Mouse (Mus musculus) c-Kit-positive CD71-positive TER-119-negative erythroid progenitor cells, embryonic 14.5 days (primary cell): Measurements from ENCODE around the gene Bcl2l2.

Experiments
- DNase-seq: peaks from one replicate; pipeline ENCODE4 v3.0.0-alpha.2; 2013; ENCODE audit warnings: low read depth

Bcl2l2 gene

GRCm38 (mm10) chr14:54883154-54884021 is at the start of gene Bcl2l2, which contains the start of gene Gm20521:
Bcl2l2 (plus strand) TSS chr14:54883377.
Gm20521 (plus strand) TSS chr14:54883441.
- no peak for DNase-seq

- no peak for DNase-seq
Observed at GRCm38 (mm10) chr14:54843461-54843860, 39.7 kb upstream of the Bcl2l2 start.

GRCm38 (mm10) chr14:54855726-54856125 is 27.5 kb upstream of the Bcl2l2 start:
- DNase-seq = no peak

GRCm38 (mm10) chr14:54856703-54857102 is 26.5 kb upstream of the Bcl2l2 start:
- DNase-seq = no peak

- DNase-seq = no peak
Observed at GRCm38 (mm10) chr14:54857891-54858290, 25.3 kb upstream of the Bcl2l2 start.

- no peak for DNase-seq
Observed at GRCm38 (mm10) chr14:54860511-54860910, 22.7 kb upstream of the Bcl2l2 start.

GRCm38 (mm10) chr14:54863501-54864312 is 19.5 kb upstream of the Bcl2l2 start:
- DNase-seq = peak; percentile 77

- DNase-seq = no peak
Observed at GRCm38 (mm10) chr14:54864313-54865036, 18.7 kb upstream of the Bcl2l2 start.

- no peak for DNase-seq
Observed at GRCm38 (mm10) chr14:54865626-54866025, 17.6 kb upstream of the Bcl2l2 start.

- no peak for DNase-seq
Observed at GRCm38 (mm10) chr14:54866268-54866667, 16.9 kb upstream of the Bcl2l2 start.

- no peak for DNase-seq
Observed at GRCm38 (mm10) chr14:54866936-54867335, 16.2 kb upstream of the Bcl2l2 start.

GRCm38 (mm10) chr14:54868026-54868425 is 15.2 kb upstream of the Bcl2l2 start:
- no peak for DNase-seq

- DNase-seq = no peak
Observed at GRCm38 (mm10) chr14:54870861-54871260, 12.3 kb upstream of the Bcl2l2 start, which contains the start of gene Homez. Homez (minus strand) TSS chr14:54870961.

GRCm38 (mm10) chr14:54874165-54874564 is 9.0 kb upstream of the Bcl2l2 start:
- DNase-seq = no peak

GRCm38 (mm10) chr14:54875844-54876538 is 7.2 kb upstream of the Bcl2l2 start:
- DNase-seq = no peak

- DNase-seq = peak; percentile 82
Observed at GRCm38 (mm10) chr14:54876539-54877047, 6.6 kb upstream of the Bcl2l2 start.

GRCm38 (mm10) chr14:54877048-54877715 is 6.0 kb upstream of the Bcl2l2 start, which contains the start of gene Ppp1r3e:
Ppp1r3e (minus strand) TSS chr14:54877550.
- DNase-seq = no peak

GRCm38 (mm10) chr14:54884022-54884712 is 990 bp downstream of the Bcl2l2 start:
- DNase-seq = no peak

- no peak for DNase-seq
Observed at GRCm38 (mm10) chr14:54885309-54885708, 2.1 kb downstream of the Bcl2l2 start.

GRCm38 (mm10) chr14:54892200-54892599 is 9.0 kb downstream of the Bcl2l2 start, which contains the start of gene Pabpn1:
Pabpn1 (plus strand) TSS chr14:54892500.
- DNase-seq = no peak
